Mouse (Mus musculus) naive thymus-derived CD4-positive, alpha-beta T cell, adult 2 months (primary cell): ENCODE measurements around the gene Mmp27.
A peak's percentile ranks its signal among the peaks of the same experiment; 100 is the strongest.

ENCODE experiments used
- DNase-seq: peaks from one replicate; pipeline ENCODE4 v3.0.0-alpha.2; 2011; ENCODE audit warnings: low read depth

Gene Mmp27

DNA sequence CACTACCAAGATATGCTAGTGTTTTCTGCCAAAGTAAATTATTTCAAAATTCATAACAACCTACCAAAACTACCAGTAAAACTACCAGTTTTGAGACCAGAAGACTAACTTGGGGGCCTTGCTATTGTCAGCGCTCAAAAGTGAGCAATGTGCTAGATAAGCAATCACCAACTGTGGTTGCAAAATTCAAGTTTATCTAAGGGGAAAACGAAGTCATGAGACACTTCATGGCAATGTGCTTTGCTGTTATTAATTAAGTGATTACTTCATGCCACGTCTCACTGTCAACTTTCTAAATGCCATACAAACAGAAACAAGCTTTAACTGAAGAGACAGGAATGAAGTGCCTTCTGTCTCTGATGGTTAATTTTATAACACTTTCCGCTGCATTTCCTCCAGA is at the start of gene Mmp27:
TSS of gene Mmp27 (plus strand) at position 235 of the 400 bp plus-strand sequence.
- DNase-seq = no peak

DNA sequence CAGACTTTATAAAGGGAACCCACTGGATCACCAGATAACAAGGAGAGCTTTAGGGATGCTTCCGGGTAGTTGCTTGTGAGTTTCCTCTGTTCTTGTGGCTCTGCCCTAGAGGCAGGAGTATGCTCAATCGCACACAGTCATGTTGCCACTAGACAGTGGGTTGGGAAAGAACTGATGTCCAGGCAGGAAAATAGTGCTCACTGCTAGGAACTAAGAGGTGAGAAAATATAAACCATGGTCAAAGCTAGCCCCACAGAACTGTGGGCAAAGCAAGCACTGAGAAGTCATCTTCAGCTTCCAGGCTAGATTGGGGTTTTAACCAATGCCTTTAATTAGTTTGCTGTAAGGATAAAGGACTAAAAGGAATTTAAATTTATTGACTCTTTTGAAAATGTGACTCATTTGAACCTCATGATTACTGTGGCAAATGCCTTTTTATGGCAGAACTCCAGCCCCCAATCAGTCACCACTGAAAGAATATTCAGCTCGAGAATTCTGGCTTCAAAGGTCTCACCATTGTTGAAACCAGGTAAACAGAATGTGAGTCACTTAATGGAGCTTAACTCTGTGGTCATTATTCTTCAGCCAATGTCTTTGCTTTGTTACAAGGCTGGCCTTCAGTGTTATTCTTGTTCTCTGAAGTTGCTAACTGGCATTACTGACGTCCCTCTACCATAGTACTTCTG is 44.8 kb upstream of the Mmp27 start:
- no peak for DNase-seq

DNA sequence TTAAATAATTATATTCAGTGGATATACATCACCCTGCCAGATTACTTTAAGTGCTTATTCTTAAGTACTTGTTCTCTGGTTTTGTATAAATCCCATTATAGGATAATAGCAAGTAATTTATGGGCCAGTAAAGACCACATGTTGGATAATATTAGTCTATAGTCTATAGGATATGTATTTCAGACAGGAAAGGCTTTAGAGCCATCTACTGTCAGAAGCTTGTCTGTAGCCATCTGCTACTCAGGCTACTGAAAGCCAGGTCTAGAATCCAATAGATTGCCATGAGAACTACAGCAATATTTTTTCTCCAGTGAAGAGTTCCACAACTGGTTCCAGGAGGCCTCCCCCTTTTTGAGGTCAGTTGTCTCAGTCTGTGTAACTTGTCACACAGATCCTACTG is 28.4 kb upstream of the Mmp27 start:
- no peak for DNase-seq

DNA sequence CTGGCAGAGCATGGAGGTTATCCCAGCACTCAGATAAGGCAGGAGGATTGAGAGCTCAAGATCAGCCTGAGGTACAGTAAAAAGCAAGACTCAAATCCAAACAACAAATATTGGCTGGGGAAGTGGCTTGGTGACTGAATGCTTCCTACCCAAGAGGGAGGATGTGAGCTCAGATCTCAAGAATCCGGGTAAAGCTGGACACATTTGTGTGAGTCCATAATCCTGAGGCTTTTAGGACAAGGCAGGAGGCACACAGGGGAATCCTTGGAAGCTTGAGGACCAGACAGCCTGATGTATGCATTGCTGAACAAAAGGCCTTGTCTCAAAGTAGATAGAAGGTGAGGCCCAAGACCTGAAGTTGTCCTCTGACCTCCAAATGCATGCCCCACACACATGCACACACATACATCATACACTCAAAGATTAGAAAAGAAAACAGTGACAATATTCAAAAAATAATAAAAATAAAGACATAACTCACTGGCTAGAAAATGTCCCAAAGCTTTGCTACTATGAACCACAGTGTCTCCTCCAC is 26.2 kb upstream of the Mmp27 start:
- no peak for DNase-seq

DNA sequence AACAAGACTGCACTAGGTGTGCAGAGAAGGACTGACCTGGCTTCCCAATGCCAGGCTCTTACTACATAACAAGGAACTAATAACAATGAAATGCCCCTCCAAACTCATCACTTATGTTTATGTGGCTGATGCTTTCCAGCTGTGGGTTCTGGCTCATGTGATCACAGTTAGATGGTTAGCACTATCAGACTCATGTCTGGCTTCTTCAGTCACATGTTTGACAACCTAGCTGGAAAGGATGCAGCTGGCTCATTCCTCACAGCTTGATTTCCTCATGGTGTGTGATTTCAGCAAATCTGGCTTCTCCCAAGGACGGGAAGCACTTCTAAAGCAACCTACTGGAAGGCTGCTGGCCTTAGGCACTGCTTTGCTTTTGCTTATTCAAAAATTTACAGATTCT is 25.7 kb upstream of the Mmp27 start:
- DNase-seq = no peak

DNA sequence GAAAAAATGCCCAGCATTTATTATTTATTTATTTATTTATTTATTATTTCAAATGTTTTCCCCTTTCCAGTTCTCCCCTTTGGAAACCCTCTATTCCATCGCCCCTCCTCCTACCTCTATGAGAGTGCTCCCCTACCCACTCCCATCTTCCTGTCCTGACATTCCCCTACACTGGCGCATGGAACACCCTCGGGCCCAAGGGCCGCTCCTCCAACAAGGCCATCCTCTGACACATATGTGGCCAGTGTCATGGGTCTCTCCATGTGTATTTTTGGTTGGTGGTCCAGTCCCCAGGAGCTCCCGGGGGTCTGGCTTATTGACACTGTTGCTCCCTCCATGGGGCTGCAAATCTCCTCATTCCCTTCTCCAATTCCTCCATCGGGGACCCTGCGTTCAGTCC is 25.3 kb upstream of the Mmp27 start:
- no peak for DNase-seq

DNA sequence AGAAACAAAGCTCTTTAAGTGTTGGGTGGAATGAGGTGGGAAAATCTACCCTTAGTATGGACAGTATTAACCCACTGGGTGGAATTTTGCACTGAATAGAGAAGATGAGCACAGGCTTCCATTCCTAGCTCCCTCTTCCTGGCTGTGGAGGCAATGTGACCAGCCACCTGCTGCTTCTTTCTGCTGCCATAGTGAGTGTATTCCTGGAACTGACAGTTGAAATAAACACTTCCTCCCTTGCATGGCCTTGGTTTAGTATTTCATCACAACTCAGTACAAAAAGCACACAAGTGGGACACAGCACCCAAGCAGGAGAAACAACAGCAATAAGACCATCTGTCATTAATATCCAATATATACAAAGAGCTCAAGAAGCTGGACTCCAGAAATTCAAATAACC is 19.3 kb upstream of the Mmp27 start:
- no peak for DNase-seq

DNA sequence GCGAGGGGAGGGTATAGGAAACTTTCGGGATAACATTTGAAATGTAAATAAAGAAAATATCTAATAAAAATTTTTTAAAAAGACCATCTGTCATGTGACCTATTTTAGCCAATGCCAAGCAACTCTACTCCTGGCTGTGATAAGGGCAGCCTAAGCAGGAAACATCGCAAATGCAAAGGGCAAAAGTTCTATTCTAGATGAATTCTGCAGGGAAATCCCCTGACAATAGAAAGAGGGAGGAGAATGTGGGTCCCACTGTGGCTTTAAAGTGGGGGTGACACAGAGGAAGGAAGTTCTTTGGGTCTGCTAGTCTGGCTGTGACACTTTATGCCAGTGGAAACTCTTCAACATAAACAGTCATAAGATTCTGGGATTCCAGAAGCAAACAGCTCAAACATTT is 17.7 kb upstream of the Mmp27 start:
- peak; percentile 11 for DNase-seq

DNA sequence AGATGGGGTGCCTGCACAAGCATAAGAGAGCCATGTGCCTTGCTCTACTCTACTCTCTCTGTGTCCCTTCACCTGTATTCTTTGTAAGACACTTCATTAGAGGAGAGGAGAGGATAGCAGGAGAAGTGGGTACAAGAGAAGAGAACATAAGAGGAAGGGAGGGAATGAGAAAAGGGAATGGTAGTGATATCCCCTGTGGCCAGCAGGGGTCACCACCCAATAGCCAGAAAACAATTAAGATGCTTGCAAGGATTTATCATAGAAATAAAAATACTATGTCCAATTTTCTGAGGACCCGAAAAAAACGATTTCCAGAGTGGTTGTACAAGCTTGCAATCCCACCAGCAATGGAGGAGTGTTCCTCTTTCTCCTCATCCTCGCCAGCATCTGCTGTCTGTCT is 16.8 kb upstream of the Mmp27 start:
- DNase-seq = peak; percentile 23

DNA sequence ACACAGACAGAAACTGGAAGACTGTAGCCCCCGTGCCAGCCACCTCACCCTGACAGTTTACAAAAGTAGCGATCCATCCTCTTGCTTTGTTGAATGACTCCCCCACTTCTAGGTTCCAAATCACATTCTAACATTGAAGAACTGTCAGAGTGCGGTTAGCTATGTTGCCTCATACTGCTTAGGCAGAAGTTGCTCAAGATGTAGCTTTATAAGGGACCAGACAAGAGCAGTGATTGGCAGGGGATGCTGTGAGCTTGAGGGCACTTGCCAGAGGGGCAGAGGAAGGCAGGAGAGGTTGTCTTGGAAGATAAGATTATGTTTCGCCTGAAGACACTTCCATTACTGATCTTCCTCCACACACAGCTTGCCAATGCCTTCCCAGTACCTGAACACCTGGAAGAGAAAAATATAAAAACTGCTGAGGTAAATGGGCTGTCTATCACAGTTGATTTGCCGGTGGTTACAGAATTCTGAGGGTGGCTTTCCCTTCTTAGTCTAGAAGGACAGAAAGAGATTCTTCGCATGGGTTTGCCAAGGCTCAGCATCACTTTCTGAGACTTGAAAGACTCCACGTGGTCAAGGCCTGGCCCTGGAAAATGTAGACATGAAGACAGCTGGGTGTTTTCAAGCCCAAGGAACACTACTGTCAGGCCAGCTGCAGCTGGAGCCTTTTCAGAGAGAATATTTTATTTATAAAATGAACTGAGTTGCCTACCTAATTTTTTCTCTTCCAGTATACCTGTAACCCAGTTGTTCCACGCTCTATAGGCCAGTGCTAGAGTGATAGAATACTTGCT is 12.8 kb upstream of the Mmp27 start, which contains the start of gene Mmp8:
TSS of gene Mmp8 (plus strand) at position 236 of the 797 bp plus-strand sequence.
- DNase-seq = no peak

DNA sequence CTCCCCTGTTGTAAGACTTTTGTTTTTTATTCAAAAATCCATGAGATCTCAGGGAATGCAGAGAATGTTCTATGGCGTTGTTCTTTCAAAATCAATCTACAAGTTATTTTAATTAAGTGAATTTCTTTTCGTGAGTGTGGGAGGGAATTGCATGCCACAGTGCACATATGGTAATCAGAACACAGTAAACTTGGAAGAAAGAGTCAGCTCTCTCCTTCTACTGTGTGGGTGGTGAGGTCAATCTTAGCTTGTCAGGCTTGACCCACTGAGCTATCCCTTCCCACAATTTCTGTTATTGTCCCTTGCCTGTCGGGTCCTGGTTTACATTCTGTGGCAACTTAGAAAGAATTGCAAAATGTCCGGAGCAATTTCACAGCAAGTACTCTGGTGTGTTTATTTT is 11.2 kb upstream of the Mmp27 start:
- DNase-seq = no peak

DNA sequence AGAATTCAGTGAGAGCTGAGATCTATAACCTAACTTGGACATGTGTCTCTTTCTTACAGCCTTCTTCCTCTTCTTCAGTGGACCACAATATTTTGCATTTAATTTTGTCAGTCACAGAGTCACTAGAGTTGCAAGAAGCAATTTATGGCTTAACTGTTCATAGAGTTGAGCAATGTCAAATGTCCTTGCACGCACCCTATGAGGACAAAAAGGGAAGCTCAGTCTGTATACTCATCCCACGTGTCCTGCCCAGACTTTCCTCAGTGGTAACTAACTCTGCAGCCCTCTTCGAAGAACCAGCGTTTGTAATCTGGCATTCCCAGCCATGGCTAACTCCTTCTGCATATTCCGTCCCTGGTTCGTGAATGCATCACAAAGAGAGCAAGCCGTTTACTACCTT is 3.8 kb upstream of the Mmp27 start:
- no peak for DNase-seq

DNA sequence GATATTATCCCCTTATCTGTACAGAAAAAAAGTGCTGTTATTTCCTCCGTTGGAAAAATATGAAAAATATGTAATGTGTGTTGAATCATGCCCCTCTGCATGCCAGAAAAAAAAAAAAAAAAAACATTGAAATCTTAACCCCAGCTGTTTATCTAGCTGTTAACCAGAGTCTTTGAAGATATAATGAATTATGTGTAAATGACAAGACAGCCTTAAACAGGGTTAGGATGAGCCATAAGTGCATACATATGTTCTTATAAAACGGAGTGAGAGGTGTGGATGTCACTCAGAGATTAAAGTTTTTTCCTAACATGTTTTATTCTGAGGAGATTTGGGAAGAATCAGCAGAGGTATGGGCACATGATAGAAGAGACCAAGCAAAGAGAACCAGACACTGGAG is 3.3 kb upstream of the Mmp27 start:
- DNase-seq = no peak

DNA sequence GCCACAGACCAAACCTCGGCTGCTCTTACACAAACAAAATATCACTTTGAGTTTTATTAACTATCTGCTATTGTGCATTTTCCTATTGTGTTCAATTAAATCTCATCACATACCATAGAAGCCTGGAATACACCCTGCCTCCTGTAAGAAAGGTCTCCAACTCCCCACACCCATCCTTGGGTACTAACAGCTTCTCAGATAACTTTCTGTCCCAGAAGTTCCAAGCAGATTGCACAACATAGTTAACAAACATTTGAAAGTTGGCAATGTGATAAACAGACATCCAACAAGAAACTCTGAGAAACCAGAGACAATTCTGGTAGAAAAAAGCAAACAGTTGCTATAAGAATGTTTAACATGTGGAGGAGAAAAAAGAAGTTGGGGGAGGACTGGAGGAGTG is 711 bp upstream of the Mmp27 start:
- no peak for DNase-seq

DNA sequence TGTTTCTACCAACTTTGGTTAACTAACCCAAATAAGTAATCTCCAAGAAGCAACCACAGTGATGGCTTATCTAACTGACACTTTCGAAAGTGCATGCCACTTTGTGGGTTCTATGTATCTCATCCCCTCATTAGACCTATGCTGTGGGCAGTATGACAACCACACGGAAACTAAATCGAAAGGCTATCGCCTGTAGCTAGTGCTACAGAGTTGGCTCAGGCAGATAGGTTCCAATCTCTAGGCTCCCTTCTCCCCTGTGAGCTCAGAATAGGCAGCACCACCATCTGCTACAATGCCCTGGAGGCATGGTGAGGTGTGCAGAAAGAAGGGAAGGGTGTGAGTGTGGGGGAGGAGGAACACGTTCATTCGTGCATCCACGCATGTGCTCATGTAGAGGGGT is 992 bp downstream of the Mmp27 start:
- no peak for DNase-seq

DNA sequence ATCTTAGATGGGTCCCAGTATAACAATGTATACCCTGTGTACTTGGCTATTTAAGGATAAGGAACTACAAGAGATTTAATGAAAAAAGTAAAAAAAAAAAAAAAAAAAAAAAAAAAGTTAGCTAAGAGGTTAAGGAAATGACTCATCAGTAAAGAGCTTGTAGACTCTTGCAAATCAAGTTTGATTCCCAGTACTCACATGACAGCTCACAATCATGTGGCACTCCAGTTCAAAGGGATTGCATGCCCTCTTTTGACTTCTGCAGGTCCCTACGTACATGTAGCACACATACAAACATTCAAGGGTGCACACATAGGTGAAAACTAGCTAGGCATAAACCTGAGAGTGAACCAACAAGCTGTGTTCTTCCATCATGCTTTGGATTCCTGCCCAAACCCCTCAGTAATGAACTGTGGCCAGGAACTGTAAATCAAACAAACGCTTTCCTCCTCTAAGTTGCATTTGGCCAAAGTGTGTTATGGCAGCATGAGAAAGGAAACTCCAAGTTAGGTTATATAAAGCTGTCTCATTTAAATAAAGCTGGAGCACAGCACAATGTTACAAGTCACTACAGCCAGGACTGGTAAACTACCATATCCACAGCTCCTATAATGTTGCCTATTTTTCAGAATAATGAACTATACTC is 1.6 kb downstream of the Mmp27 start:
- DNase-seq = no peak

DNA sequence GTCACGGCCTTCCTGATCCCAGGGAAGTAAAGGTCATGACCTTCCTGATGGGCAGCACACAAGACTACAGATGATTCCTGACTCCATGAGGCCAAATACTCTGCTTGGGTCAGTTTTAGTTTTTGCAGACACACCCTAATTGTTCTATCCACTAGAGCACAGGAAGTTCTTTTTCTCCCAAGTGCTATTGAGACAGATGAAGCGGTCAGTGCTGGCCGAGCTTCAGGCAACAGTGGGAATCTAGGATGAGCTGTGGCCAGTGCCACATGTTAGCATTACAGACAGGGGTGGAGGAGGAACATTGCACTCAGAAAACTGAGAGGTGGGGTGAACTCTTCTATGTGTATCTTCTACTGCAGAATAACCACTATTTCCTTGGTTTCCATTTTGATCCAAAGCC is 4.3 kb downstream of the Mmp27 start:
- DNase-seq = no peak

DNA sequence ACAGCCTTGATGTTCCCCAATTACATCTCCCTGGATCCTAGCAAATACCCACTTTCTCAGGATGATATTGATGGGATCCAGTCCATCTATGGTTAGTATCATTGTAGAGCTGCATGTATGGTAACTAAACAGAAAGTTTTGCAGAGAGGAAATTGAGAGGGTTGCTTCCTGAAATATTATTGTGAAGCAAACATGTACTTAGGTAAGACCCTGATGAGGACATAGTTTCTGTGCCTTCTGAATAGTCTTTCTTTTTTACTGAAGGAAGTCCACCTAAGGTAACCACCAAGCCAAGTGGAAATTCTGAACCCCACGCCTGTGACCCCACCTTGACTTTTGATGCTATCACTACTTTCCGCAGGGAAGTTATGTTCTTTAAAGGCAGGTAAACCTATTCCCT is 6.2 kb downstream of the Mmp27 start:
- DNase-seq = no peak

DNA sequence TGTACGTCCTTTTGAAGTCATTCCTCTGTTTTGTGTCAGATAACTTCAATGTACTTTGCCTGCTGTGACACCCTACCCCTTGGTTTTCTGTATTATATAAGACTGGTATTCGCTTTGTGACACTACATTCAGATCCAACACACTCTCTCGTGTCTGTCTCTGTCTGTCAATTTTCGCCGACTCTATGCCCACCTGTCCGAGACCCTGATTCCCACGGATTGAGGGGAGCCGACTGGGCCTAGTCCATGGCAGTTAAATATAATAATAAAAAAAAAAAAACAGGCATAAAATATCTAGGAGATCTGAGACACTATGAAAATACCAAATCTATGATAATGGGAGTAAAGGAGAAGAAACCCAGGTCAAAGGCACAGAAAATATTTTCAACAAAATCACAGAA is 18.9 kb downstream of the Mmp27 start:
- DNase-seq = no peak

DNA sequence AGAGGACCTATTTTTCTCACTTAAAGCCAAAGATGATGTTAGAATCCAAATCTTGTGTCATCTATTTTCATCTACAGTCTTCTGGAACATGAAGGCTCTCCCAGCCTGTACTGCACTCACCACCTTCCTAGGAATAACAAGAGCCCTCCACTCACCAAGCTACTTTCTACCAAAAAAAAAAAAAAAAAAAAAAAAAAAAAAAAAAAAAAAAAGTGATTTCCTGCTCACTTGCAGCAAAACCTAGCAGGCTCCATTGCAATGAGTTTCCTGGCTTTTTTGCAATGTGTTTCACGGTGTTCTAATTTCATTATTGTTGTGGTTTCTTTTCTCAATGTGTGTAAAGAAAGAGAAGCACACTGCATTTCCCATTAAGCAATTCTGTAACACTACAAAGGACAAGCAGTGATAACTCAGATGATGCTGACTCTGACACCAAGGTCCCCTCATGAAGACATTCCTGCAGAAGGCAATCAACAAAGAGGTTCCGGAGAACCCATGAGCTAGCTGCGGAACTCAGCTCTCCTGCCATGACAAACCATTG is 22.1 kb downstream of the Mmp27 start:
- no peak for DNase-seq

DNA sequence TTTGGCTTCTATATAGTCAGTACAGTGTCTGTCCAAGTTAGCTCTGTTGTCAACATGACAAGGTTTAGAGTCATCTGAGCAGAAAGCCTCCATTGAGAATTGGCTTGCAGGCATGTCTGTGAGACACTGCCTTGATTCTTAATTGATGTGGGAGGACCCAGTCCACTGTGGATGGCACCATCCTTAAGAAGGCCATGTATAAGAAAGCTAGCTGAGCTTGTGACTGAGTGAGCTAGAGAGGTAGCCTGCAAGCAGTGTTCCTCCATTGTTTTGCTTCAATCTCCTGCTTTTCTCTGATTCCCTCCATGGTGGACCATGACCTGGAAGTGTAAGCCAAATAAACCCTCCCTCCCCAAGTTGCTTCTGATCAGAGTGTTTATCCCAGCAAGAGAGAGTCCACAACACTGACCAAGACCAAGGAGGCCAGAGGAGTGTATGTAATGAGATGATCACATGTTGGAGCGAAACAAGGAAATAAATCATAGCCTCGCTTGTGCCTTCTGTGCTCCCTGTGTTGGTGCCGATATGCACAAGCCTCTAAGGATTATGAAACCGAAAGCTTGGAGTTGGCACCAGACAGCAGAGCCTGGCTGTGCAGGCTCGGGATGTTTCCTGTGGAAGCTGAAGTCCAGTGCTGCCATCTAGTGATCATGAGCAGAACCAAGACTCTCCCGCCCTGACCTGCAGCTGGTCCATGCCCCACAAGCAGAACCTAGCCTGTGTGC is 23.8 kb downstream of the Mmp27 start:
- DNase-seq = peak; percentile 69
